Mouse (Mus musculus): ENCODE data around the gene Nr6a1. TPM values are rescaled to one million over a fixed set of nuclear protein-coding genes. Genes with fewer than 3 reads are reported as not detected.

Gene Nr6a1
- total RNA-seq, 2 experiments from 2014 or later, result 0.82 to 1.2 TPM

GRCm38 (mm10) chr2:38937396-38937795 lies 9.9 kb upstream of the Nr6a1 start:
- DNase-seq, result no peak

- DNase-seq, result no peak
Measured at GRCm38 (mm10) chr2:38936721-38937378, 9.4 kb upstream of the Nr6a1 start.

- DNase-seq, result peak; percentile 35 to 55
Measured at GRCm38 (mm10) chr2:38934936-38935335, 7.4 kb upstream of the Nr6a1 start.

- DNase-seq, result peak in 1 of 2 experiments; percentile 31
Measured at GRCm38 (mm10) chr2:38933931-38934330, 6.4 kb upstream of the Nr6a1 start.

GRCm38 (mm10) chr2:38931851-38932667 lies 4.6 kb upstream of the Nr6a1 start, which contains the start of gene Olfml2a:
Gene Olfml2a (plus strand): TSS chr2:38931978.
- peak; percentile 68 to 84 for DNase-seq

GRCm38 (mm10) chr2:38930269-38930668 lies 2.8 kb upstream of the Nr6a1 start:
- no peak for DNase-seq

- DNase-seq, result peak; percentile 96
Measured at GRCm38 (mm10) chr2:38926145-38926891, 1.2 kb downstream of the Nr6a1 start.

GRCm38 (mm10) chr2:38925171-38926080 lies 2.1 kb downstream of the Nr6a1 start:
- DNase-seq, result peak; percentile 22 to 39

- DNase-seq, result no peak
Measured at GRCm38 (mm10) chr2:38924571-38924970, 2.9 kb downstream of the Nr6a1 start.

- no peak for DNase-seq
Measured at GRCm38 (mm10) chr2:38923911-38924310, 3.6 kb downstream of the Nr6a1 start.

GRCm38 (mm10) chr2:38923471-38923870 lies 4.0 kb downstream of the Nr6a1 start:
- DNase-seq, result no peak

- DNase-seq, result no peak
Measured at GRCm38 (mm10) chr2:38921374-38921773, 6.1 kb downstream of the Nr6a1 start.

GRCm38 (mm10) chr2:38916947-38917691 lies 10.4 kb downstream of the Nr6a1 start:
- no peak for DNase-seq

GRCm38 (mm10) chr2:38914965-38915364 lies 12.5 kb downstream of the Nr6a1 start:
- no peak for DNase-seq

- DNase-seq, result no peak
Measured at GRCm38 (mm10) chr2:38914517-38914916, 13.0 kb downstream of the Nr6a1 start.

- DNase-seq, result no peak
Measured at GRCm38 (mm10) chr2:38908604-38909003, 18.9 kb downstream of the Nr6a1 start.

GRCm38 (mm10) chr2:38906097-38906496 lies 21.4 kb downstream of the Nr6a1 start:
- peak; percentile 42 to 61 for DNase-seq

GRCm38 (mm10) chr2:38904290-38904689 lies 23.2 kb downstream of the Nr6a1 start:
- DNase-seq, result no peak

GRCm38 (mm10) chr2:38902866-38903265 lies 24.6 kb downstream of the Nr6a1 start:
- DNase-seq, result no peak

- DNase-seq, result peak in 1 of 2 experiments; percentile 8
Measured at GRCm38 (mm10) chr2:38880907-38881672, 46.4 kb downstream of the Nr6a1 start.

All from heart, adult 18-20 months (tissue).